Mouse (Mus musculus): Measurements from ENCODE around the gene Ppp2r2d. TPM values are rescaled to one million over a fixed set of nuclear protein-coding genes. Genes with fewer than 3 reads are reported as not detected.
A peak's percentile ranks its signal among the peaks of the same experiment; 100 is the strongest.

Gene Ppp2r2d
- total RNA-seq, 2 experiments from 2014 or later, result 33.5 to 36.6 TPM

DNA sequence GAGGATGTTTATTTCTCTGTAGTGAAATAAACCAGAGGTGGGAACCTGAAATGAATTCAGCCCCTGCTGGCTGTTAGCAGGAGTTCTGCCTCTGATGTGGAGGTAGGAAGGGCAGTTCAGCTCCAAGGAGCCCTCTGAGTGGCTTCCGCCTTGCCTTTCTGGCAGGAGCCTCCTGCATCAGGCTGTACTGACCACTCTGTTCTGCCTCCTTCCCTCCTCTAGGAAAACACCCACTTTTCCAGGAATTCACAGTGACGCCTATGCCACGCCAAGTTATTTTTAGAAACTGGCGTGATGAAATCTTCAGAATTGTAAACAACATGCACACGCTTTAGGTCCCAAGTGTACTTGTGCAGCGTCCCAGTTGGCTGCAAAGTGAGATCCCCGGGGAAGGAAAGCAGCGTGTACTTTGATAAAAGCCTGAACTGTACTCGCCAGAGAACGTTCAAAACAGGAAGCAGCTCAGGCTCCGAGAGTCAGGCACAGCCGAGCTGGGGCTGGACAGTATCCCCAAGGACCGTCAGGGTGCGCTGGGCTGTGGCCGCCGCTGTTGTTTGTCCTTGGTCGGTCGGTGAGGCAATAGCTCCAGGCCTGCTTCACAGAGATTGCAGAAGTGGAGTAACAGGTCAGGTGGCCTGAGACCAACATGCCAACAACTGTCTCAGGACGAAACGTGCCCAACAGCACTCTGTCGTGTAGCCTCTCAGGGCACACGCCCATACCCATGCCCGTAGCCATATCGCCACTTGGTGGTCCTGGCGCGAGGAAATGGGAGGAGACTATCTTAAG, 73.5 kb downstream of the Ppp2r2d start:
- ATAC-seq (ENCODE audit: poor library complexity, severe bottlenecking), result peak; percentile 95

DNA sequence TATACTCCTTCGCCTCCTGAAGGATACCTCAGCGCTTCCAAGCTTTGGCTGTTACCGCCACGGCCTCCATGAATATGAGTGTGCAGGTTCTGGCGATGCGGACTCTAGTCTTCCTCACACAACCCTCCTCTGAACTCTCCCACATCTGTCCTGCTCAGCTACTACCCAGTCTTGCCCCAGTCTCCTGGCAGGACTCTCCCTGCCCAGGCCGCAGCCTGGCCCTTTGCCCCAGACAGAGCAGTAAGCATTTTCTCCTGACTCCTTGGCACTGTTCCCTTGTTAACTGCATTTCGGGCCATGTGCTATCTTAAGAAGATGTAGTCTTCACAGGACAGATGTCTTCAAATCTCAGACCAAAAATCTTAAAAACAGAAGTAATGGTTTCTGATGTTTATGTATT, 75.7 kb downstream of the Ppp2r2d start:
- no peak for ATAC-seq (ENCODE audit: poor library complexity, severe bottlenecking)

DNA sequence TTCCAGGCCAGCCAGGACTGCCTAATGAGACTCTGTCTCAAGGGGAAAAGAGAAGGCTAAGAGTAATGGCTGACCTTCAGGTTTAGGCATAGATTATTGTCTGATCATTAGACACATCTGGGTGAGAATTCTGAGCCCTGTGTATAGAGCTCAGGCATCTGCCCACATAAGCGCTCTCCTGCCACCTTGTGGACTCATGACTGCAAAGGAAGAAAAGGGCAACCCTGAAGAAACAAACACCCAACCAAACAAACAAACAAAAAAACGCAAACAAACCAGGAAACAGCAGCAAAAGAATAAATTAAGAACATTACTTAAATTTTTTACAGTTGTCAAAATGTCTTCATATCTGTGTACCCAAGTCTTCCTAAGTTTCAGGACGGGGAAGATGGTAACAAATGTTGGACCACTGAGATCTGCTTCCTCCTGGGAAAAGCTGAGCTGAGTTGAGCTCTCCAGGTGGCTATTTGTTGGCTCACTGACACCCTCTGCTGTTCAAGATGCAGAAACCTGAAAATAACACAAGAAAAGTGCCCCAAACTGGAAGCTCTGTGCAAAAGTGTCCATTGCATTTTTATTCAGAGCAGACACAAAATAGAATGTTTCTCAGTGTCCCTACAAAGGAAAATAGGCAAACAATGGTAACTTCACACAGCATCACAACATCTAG, 78.0 kb downstream of the Ppp2r2d start:
- ATAC-seq (ENCODE audit: poor library complexity, severe bottlenecking), result 0 out of 2 replicates have a peak, but pooled peaks have one; percentile 16

DNA sequence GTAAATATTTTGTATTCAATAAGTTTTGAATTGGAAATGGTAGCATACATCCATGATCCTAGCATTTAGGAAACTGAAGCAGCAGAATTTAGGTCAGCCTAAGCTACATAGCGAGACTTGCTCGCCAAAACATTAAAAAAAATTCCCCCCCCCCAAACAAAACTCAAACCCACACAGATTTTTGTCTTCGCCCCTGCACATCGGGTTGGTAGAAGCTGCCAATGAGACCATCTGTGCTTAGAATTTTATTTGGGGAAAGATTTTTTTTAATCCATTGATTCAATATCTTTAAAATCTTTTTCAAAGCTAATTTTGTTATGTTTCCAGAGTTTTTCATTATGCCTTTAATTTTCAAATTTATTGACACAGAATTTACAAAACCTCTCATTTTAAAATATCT, 82.6 kb downstream of the Ppp2r2d start:
- no peak for ATAC-seq (ENCODE audit: poor library complexity, severe bottlenecking)

Other genes with a start within 250 kb of the Ppp2r2d start
- gene Mapk1ip1, start 194 bp downstream of the Ppp2r2d start, total RNA-seq (2015), result 9.1 and 14.6 TPM in 2 replicates
- gene Mapk1ip1, start 194 bp downstream of the Ppp2r2d start, total RNA-seq (2017), result 9.2 and 10.1 TPM in 2 replicates
- 18.5 and 22.7 TPM in 2 replicates for gene Bnip3, start 63.4 kb downstream of the Ppp2r2d start, total RNA-seq (2015)
- gene Bnip3, start 63.4 kb downstream of the Ppp2r2d start, total RNA-seq (2017), result 13.1 and 22.2 TPM in 2 replicates
- gene Jakmip3, start 94.7 kb downstream of the Ppp2r2d start, total RNA-seq (2015), result not detected in 2 replicates
- gene Jakmip3, start 94.7 kb downstream of the Ppp2r2d start, total RNA-seq (2017), result 0.07 TPM in 1 of 2 replicates, not detected in the other
- not detected in 2 replicates for gene Dpysl4, start 239.9 kb downstream of the Ppp2r2d start, total RNA-seq (2015)
- not detected in 2 replicates for gene Dpysl4, start 239.9 kb downstream of the Ppp2r2d start, total RNA-seq (2017)

Measured in megakaryocyte, adult 5-6 weeks (primary cell).